Mouse (Mus musculus): ENCODE data around the gene Pla2g12a. TPM values are rescaled to one million over a fixed set of nuclear protein-coding genes. Genes with fewer than 3 reads are reported as not detected.

Gene Pla2g12a
- polyA plus RNA-seq, 1 experiment from 2014 or later: 33.7 TPM

GRCm38 (mm10) chr3:129846846-129847245 is 31.6 kb upstream of the Pla2g12a start:
- Histone ChIP-seq H3K4me3 (ENCODE audit: low read depth, low read length) (no peak overlapping the region), H3K9me3 (ENCODE audit: control insufficient read depth, low read length) (no peaks in the 10 kb centered on the region), H3K36me3 (ENCODE audit: control insufficient read depth, insufficient read depth, low read length) (no peaks in the 10 kb centered on the region), H3K4me1 (replicated peaks; ENCODE audit: control insufficient read depth, insufficient read depth, low read length) (no peaks in the 10 kb centered on the region), H3K4me2 (ENCODE audit: low read depth, low read length, severe bottlenecking) (no peak overlapping the region), H3K9ac (ENCODE audit: low read length) (no peak overlapping the region), H3K27ac (ENCODE audit: low read depth, low read length) (no peak overlapping the region), H3K27me3 (ENCODE audit: control insufficient read depth, insufficient read depth, low read length) (no peaks in the 10 kb centered on the region)
- DNase-seq (ENCODE audit: low spot score): no peak
- ATAC-seq (replicated peaks; ENCODE audit: low FRiP score): no peak
- 86% methylated on average over 7 of the region's 7 CpGs for WGBS

- H3K4me2 ChIP-seq (ENCODE audit: low read depth, low read length, severe bottlenecking): no peak overlapping the region
- ATAC-seq (replicated peaks; ENCODE audit: low FRiP score): no peak
- no peak overlapping the region for H3K4me3 ChIP-seq (ENCODE audit: low read depth, low read length)
- H3K9me3 ChIP-seq (ENCODE audit: control insufficient read depth, low read length): no peaks in the 10 kb centered on the region
- no peak for DNase-seq (ENCODE audit: low spot score)
- no peak overlapping the region for H3K9ac ChIP-seq (ENCODE audit: low read length)
- no peaks in the 10 kb centered on the region for H3K4me1 ChIP-seq (replicated peaks; ENCODE audit: control insufficient read depth, insufficient read depth, low read length)
- no peak overlapping the region for H3K27ac ChIP-seq (ENCODE audit: low read depth, low read length)
- no peaks in the 10 kb centered on the region for H3K27me3 ChIP-seq (ENCODE audit: control insufficient read depth, insufficient read depth, low read length)
- no peaks in the 10 kb centered on the region for H3K36me3 ChIP-seq (ENCODE audit: control insufficient read depth, insufficient read depth, low read length)
- WGBS: 82% methylated on average over 2 of the region's 2 CpGs
Measured at GRCm38 (mm10) chr3:129862592-129862991, 15.8 kb upstream of the Pla2g12a start.

DNA sequence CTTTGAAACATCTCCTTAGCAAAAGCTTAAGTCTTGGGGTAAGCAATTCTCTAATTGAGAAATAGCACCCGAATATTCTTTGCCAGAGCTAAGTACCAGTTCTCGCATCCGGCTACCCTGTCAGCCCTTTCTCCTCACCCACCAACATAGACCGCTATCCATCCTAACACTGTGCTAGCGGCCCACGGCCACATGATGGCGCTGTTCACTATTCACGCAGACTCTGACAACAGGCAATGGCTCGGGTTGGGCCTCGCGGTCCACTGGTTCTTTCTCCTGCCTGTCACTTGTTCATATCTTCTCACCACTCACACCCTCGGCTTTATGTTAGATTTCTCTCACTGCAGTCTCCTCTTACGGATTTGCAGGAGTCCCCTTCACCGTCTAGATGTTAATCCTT is 14.7 kb upstream of the Pla2g12a start:
- ATAC-seq (replicated peaks; ENCODE audit: low FRiP score) (no peak), DNase-seq (ENCODE audit: low spot score) (peak; percentile 57)
- no peaks in the 10 kb centered on the region for H3K27me3 ChIP-seq (ENCODE audit: control insufficient read depth, insufficient read depth, low read length)
- H3K4me1 ChIP-seq (replicated peaks; ENCODE audit: control insufficient read depth, insufficient read depth, low read length): no peaks in the 10 kb centered on the region
- H3K4me3 ChIP-seq (ENCODE audit: low read depth, low read length): no peak overlapping the region
- no peak overlapping the region for H3K27ac ChIP-seq (ENCODE audit: low read depth, low read length)
- 51% methylated on average over 14 of the region's 14 CpGs for WGBS
- no peak overlapping the region for H3K9ac ChIP-seq (ENCODE audit: low read length)
- no peaks in the 10 kb centered on the region for H3K9me3 ChIP-seq (ENCODE audit: control insufficient read depth, low read length)
- no peak overlapping the region for H3K4me2 ChIP-seq (ENCODE audit: low read depth, low read length, severe bottlenecking)
- H3K36me3 ChIP-seq (ENCODE audit: control insufficient read depth, insufficient read depth, low read length): no peaks in the 10 kb centered on the region

- ATAC-seq (replicated peaks; ENCODE audit: low FRiP score) (no peak), DNase-seq (ENCODE audit: low spot score) (no peak)
- no peak overlapping the region for H3K9ac ChIP-seq (ENCODE audit: low read length)
- H3K36me3 ChIP-seq (ENCODE audit: control insufficient read depth, insufficient read depth, low read length): no peaks in the 10 kb centered on the region
- no peaks in the 10 kb centered on the region for H3K27me3 ChIP-seq (ENCODE audit: control insufficient read depth, insufficient read depth, low read length)
- peaks cover 5% of the 10 kb centered on the region; the same call in 1 of the 2 replicates for H3K4me1 ChIP-seq (replicated peaks; ENCODE audit: control insufficient read depth, insufficient read depth, low read length)
- no peaks in the 10 kb centered on the region for H3K9me3 ChIP-seq (ENCODE audit: control insufficient read depth, low read length)
- no peak overlapping the region for H3K4me3 ChIP-seq (ENCODE audit: low read depth, low read length)
- H3K4me2 ChIP-seq (ENCODE audit: low read depth, low read length, severe bottlenecking): no peak overlapping the region
- 92% methylated on average over 10 of the region's 10 CpGs for WGBS
- H3K27ac ChIP-seq (ENCODE audit: low read depth, low read length): no peak overlapping the region
Measured at GRCm38 (mm10) chr3:129877327-129877726, 1.1 kb upstream of the Pla2g12a start.

- peaks cover 5% of the 10 kb centered on the region; the same call in 1 of the 2 replicates for H3K4me1 ChIP-seq (replicated peaks; ENCODE audit: control insufficient read depth, insufficient read depth, low read length)
- H3K36me3 ChIP-seq (ENCODE audit: control insufficient read depth, insufficient read depth, low read length): no peaks in the 10 kb centered on the region
- peak overlapping the region; percentile 69 for H3K9ac ChIP-seq (ENCODE audit: low read length)
- no peaks in the 10 kb centered on the region for H3K9me3 ChIP-seq (ENCODE audit: control insufficient read depth, low read length)
- H3K4me3 ChIP-seq (ENCODE audit: low read depth, low read length): peak overlapping the region; percentile 66
- ATAC-seq (replicated peaks; ENCODE audit: low FRiP score): peak; percentile 71
- H3K4me2 ChIP-seq (ENCODE audit: low read depth, low read length, severe bottlenecking): peak overlapping the region; percentile 77
- peak; percentile 69 for DNase-seq (ENCODE audit: low spot score)
- 0% methylated on average over 25 of the region's 25 CpGs for WGBS
- H3K27ac ChIP-seq (ENCODE audit: low read depth, low read length): peak overlapping the region; percentile 57; the same call in 1 of the 2 replicates
- H3K27me3 ChIP-seq (ENCODE audit: control insufficient read depth, insufficient read depth, low read length): no peaks in the 10 kb centered on the region
Measured at GRCm38 (mm10) chr3:129879131-129879757, 838 bp downstream of the Pla2g12a start.

- no peak overlapping the region for H3K27ac ChIP-seq (ENCODE audit: low read depth, low read length)
- no peak overlapping the region for H3K4me3 ChIP-seq (ENCODE audit: low read depth, low read length)
- H3K27me3 ChIP-seq (ENCODE audit: control insufficient read depth, insufficient read depth, low read length): no peaks in the 10 kb centered on the region
- DNase-seq (ENCODE audit: low spot score): no peak
- H3K4me1 ChIP-seq (replicated peaks; ENCODE audit: control insufficient read depth, insufficient read depth, low read length): peaks cover 5% of the 10 kb centered on the region; the same call in 1 of the 2 replicates
- no peaks in the 10 kb centered on the region for H3K36me3 ChIP-seq (ENCODE audit: control insufficient read depth, insufficient read depth, low read length)
- no peak for ATAC-seq (replicated peaks; ENCODE audit: low FRiP score)
- H3K9ac ChIP-seq (ENCODE audit: low read length): peak overlapping the region; percentile 69; the same call in 1 of the 2 replicates
- WGBS: 72% methylated on average over 2 of the region's 2 CpGs
- H3K9me3 ChIP-seq (ENCODE audit: control insufficient read depth, low read length): no peaks in the 10 kb centered on the region
- H3K4me2 ChIP-seq (ENCODE audit: low read depth, low read length, severe bottlenecking): peak overlapping the region; percentile 77; the same call in 1 of the 2 replicates
Measured at GRCm38 (mm10) chr3:129879913-129880312, 1.5 kb downstream of the Pla2g12a start.

DNA sequence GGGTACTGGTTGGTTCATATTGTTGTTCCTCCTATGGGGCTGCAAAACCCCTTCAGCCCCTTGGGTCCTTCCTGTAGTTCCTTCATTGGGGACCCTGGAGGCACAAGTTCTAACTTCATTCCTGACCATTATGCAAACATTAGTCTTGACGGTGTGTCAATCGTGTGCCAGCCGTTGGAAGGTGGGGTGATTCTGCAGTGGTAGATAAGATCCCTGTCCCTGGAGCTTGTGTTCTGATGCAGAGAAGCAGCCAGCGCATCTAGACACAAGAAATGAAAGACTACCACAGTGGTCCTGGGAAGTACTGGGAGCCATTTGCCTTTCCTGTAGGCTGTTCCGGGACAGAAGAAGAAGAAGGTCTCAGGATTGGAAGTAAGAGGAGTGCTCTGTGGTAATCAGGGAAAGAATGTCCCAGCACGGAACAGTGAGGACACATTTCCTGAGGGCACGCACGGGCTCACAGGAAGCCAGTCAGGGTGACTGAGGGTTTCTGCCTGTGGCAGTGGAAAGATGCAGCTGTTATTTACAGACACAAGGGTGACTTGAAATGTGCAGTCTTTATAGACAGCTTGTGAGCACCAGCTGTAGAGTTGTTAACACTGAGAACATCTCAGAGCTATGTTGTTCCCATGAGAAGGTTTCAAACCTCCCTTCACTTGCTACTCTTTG is 2.7 kb downstream of the Pla2g12a start:
- H3K4me3 ChIP-seq (ENCODE audit: low read depth, low read length): no peak overlapping the region
- H3K9ac ChIP-seq (ENCODE audit: low read length): no peak overlapping the region
- 85% methylated on average over 8 of the region's 8 CpGs for WGBS
- ATAC-seq (replicated peaks; ENCODE audit: low FRiP score) (no peak), DNase-seq (ENCODE audit: low spot score) (no peak)
- H3K27me3 ChIP-seq (ENCODE audit: control insufficient read depth, insufficient read depth, low read length): no peaks in the 10 kb centered on the region
- H3K9me3 ChIP-seq (ENCODE audit: control insufficient read depth, low read length): no peaks in the 10 kb centered on the region
- no peaks in the 10 kb centered on the region for H3K36me3 ChIP-seq (ENCODE audit: control insufficient read depth, insufficient read depth, low read length)
- no peak overlapping the region for H3K4me2 ChIP-seq (ENCODE audit: low read depth, low read length, severe bottlenecking)
- peaks cover 5% of the 10 kb centered on the region; the same call in 1 of the 2 replicates for H3K4me1 ChIP-seq (replicated peaks; ENCODE audit: control insufficient read depth, insufficient read depth, low read length)
- no peak overlapping the region for H3K27ac ChIP-seq (ENCODE audit: low read depth, low read length)

DNA sequence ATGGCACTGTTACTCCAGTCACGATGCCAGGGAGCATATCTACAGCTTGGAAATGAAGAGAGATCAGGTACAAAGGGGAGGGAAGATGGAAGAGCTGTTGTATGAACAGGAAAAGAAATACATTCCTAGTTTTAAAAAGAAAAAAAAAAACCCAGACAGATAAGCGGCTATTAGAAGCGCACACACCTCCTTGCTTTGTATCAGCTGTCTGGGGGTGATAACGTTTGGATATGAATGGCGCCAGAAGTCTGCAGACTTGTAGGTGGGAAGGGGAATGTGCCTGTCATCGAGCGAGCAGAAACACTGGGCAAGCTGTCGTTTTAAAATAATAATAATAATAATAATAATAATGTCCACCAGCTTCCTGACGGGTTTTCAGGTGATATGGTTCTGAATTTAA is 7.2 kb downstream of the Pla2g12a start:
- no peaks in the 10 kb centered on the region for H3K9me3 ChIP-seq (ENCODE audit: control insufficient read depth, low read length)
- H3K27me3 ChIP-seq (ENCODE audit: control insufficient read depth, insufficient read depth, low read length): no peaks in the 10 kb centered on the region
- no peak overlapping the region for H3K27ac ChIP-seq (ENCODE audit: low read depth, low read length)
- no peak overlapping the region for H3K4me2 ChIP-seq (ENCODE audit: low read depth, low read length, severe bottlenecking)
- H3K9ac ChIP-seq (ENCODE audit: low read length): no peak overlapping the region
- DNase-seq (ENCODE audit: low spot score): no peak
- 95% methylated on average over 9 of the region's 9 CpGs for WGBS
- no peak for ATAC-seq (replicated peaks; ENCODE audit: low FRiP score)
- no peaks in the 10 kb centered on the region for H3K4me1 ChIP-seq (replicated peaks; ENCODE audit: control insufficient read depth, insufficient read depth, low read length)
- no peak overlapping the region for H3K4me3 ChIP-seq (ENCODE audit: low read depth, low read length)
- no peaks in the 10 kb centered on the region for H3K36me3 ChIP-seq (ENCODE audit: control insufficient read depth, insufficient read depth, low read length)
